Mouse (Mus musculus): Measurements from ENCODE around the gene Kif13a. TPM values are rescaled to one million over a fixed set of nuclear protein-coding genes. Genes with fewer than 3 reads are reported as not detected.

Kif13a gene
- polyA plus RNA-seq, 1 experiment from 2014 or later, result 38.7 TPM

GRCm38 (mm10) chr13:46724371-46724770, 205.3 kb downstream of the Kif13a start:
- ChIA-PET CTCF (interaction anchor here (0.6 to 2.5 kb wide), 11 partner anchors 9 to 293 kb away, joined by 3 to 8 read pairs (median 3); no protein-coding TSS in a partner anchor), POLR2A (interaction anchor here (0.9 to 1.5 kb wide), 2 partner anchors 12 to 15 kb away, joined by 3 to 4 read pairs; no protein-coding TSS in a partner anchor)
- DNase-seq (ENCODE audit: low read depth, low spot score) (no peak), ATAC-seq (no peak)
- TF ChIP-seq CTCF (IDR thresholded peaks at IDR 0.05), result peak; percentile 60
- H3K27me3 ChIP-seq, result no peaks in the 10 kb centered on the region
- in situ Hi-C loops (cut with MboI; ENCODE audit: low pct_unique_long_range_greater_than_20kb), result no loop called here

- H3K27me3 ChIP-seq, result no peaks in the 10 kb centered on the region
- no peak for DNase-seq (ENCODE audit: low read depth, low spot score)
- POLR2A ChIA-PET, result no interaction called here
- no peak for TF ChIP-seq CTCF (IDR thresholded peaks at IDR 0.05)
- CTCF ChIA-PET, result interaction anchor here (0.9 kb wide), 1 partner anchor 12 kb away, joined by 3 read pairs; no protein-coding TSS in a partner anchor
- ATAC-seq, result no peak
- in situ Hi-C loops (cut with MboI; ENCODE audit: low pct_unique_long_range_greater_than_20kb), result no loop called here
Measured at GRCm38 (mm10) chr13:46721009-46721408, 208.7 kb downstream of the Kif13a start.

- in situ Hi-C loops (cut with MboI; ENCODE audit: low pct_unique_long_range_greater_than_20kb), result loop anchor here (5.0 kb wide), 1 partner anchor 78 kb away; no protein-coding TSS in a partner anchor
- CTCF ChIA-PET, result interaction anchor here (1.9 kb wide), 1 partner anchor 16 kb away, joined by 5 read pairs; no protein-coding TSS in a partner anchor
Measured at GRCm38 (mm10) chr13:46718893-46719400, 210.7 kb downstream of the Kif13a start.

GRCm38 (mm10) chr13:46715976-46716639, 213.6 kb downstream of the Kif13a start:
- CTCF ChIA-PET, result interaction anchor here (0.9 to 2.5 kb wide), 2 partner anchors 8 to 31 kb away, joined by 3 to 8 read pairs; no protein-coding TSS in a partner anchor
- DNase-seq (ENCODE audit: low read depth, low spot score), result no peak
- TF ChIP-seq CTCF (IDR thresholded peaks at IDR 0.05), result no peak
- H3K27me3 ChIP-seq, result no peaks in the 10 kb centered on the region
- ATAC-seq, result peak; percentile 54
- POLR2A ChIA-PET, result no interaction called here
- in situ Hi-C loops (cut with MboI; ENCODE audit: low pct_unique_long_range_greater_than_20kb), result loop anchor here (5.0 kb wide), 1 partner anchor 81 kb away; no protein-coding TSS in a partner anchor

More at GRCm38 (mm10) chr13:46718893-46719400, 210.7 kb downstream of the Kif13a start:
- POLR2A ChIA-PET, result no interaction called here
- no peak for TF ChIP-seq CTCF (IDR thresholded peaks at IDR 0.05)
- DNase-seq (ENCODE audit: low read depth, low spot score), result no peak
- H3K27me3 ChIP-seq, result no peaks in the 10 kb centered on the region
- ATAC-seq, result no peak

- ATAC-seq (no peak), DNase-seq (ENCODE audit: low read depth, low spot score) (no peak)
- H3K27me3 ChIP-seq, result no peaks in the 10 kb centered on the region
- POLR2A ChIA-PET, result no interaction called here
- in situ Hi-C loops (cut with MboI; ENCODE audit: low pct_unique_long_range_greater_than_20kb), result no loop called here
- TF ChIP-seq CTCF (IDR thresholded peaks at IDR 0.05), result no peak
- CTCF ChIA-PET, result no interaction called here
Measured at GRCm38 (mm10) chr13:46713486-46713885, 216.2 kb downstream of the Kif13a start.

- ATAC-seq (no peak), DNase-seq (ENCODE audit: low read depth, low spot score) (no peak)
- CTCF ChIA-PET, result interaction anchor here (0.8 to 1.9 kb wide), 3 partner anchors 12 to 21 kb away, joined by 3 to 5 read pairs (median 5); no protein-coding TSS in a partner anchor
- TF ChIP-seq CTCF (IDR thresholded peaks at IDR 0.05), result peak; percentile 20
- in situ Hi-C loops (cut with MboI; ENCODE audit: low pct_unique_long_range_greater_than_20kb), result no loop called here
- POLR2A ChIA-PET, result no interaction called here
- no peaks in the 10 kb centered on the region for H3K27me3 ChIP-seq
Measured at GRCm38 (mm10) chr13:46703138-46703537, 226.5 kb downstream of the Kif13a start.

GRCm38 (mm10) chr13:46701486-46701885, 228.2 kb downstream of the Kif13a start:
- in situ Hi-C loops (cut with MboI; ENCODE audit: low pct_unique_long_range_greater_than_20kb), result no loop called here
- POLR2A ChIA-PET, result interaction anchor here (0.6 kb wide), 1 partner anchor 389 kb away, joined by 3 read pairs; no protein-coding TSS in a partner anchor

GRCm38 (mm10) chr13:46699372-46699771, 230.3 kb downstream of the Kif13a start:
- in situ Hi-C loops (cut with MboI; ENCODE audit: low pct_unique_long_range_greater_than_20kb), result no loop called here
- no peak for ATAC-seq
- POLR2A ChIA-PET, result no interaction called here
- no peak for DNase-seq (ENCODE audit: low read depth, low spot score)
- CTCF ChIA-PET, result interaction anchor here (1.0 to 1.3 kb wide), 2 partner anchors 11 to 16 kb away, joined by 3 read pairs; no protein-coding TSS in a partner anchor
- H3K27me3 ChIP-seq, result no peaks in the 10 kb centered on the region
- TF ChIP-seq CTCF (IDR thresholded peaks at IDR 0.05), result no peak

More at GRCm38 (mm10) chr13:46701486-46701885, 228.2 kb downstream of the Kif13a start:
- TF ChIP-seq CTCF (IDR thresholded peaks at IDR 0.05), result no peak
- ATAC-seq, result no peak
- CTCF ChIA-PET, result no interaction called here
- no peaks in the 10 kb centered on the region for H3K27me3 ChIP-seq
- no peak for DNase-seq (ENCODE audit: low read depth, low spot score)

Other genes starting within 250 kb of the Kif13a start
- gene Nup153, start 201.9 kb downstream of the Kif13a start, polyA plus RNA-seq (2021), result 48.9 TPM
- gene Nhlrc1, start 85.0 kb upstream of the Kif13a start, polyA plus RNA-seq (2021), result 0.94 TPM
- 12.6 TPM for gene Kdm1b, start 113.6 kb upstream of the Kif13a start, polyA plus RNA-seq (2021)
- 18.1 TPM for gene Tpmt, start 114.9 kb upstream of the Kif13a start, polyA plus RNA-seq (2021)
- 146 TPM for gene Dek, start 176.3 kb upstream of the Kif13a start, polyA plus RNA-seq (2021)
- gene Rnf144b, start 192.8 kb upstream of the Kif13a start, polyA plus RNA-seq (2021), result 4.1 TPM

All from Patski (cell line).